Comparison of ENCODE assay signal across 8 mouse cellular contexts in genomic region chr3:54672557-54673529, GRCm38 (mm10). TPM values are rescaled to one million over a fixed set of nuclear protein-coding genes. Genes with fewer than 3 reads are reported as not detected.
A peak's percentile ranks its signal among the peaks of the same experiment; 100 is the strongest.
DNase-seq lines count a peak whose midpoint lies in the region; ATAC-seq and TF ChIP-seq lines count a peak whose summit lies in the region.

No protein-coding gene starts in this region.

- H3K4me1 ChIP-seq in forebrain, embryonic 14.5 days (ENCODE audit: control insufficient read depth, insufficient read depth, low read length) = no peaks in the 10 kb centered on the region
- H3K4me1 ChIP-seq in forebrain, embryonic 11.5 days (replicated peaks; ENCODE audit: control insufficient read depth, insufficient read depth, low read length) = no peaks in the 10 kb centered on the region
- no peaks in the 10 kb centered on the region for H3K4me1 ChIP-seq in midbrain, postnatal 0 days (ENCODE audit: insufficient read depth, low read length)

- ATAC-seq in forebrain, embryonic 14.5 days = peak; percentile 62; the same call in 1 of the 2 replicates
- no peak for ATAC-seq in forebrain, embryonic 11.5 days (replicated peaks; ENCODE audit: low FRiP score)
- ATAC-seq in midbrain, postnatal 0 days (ENCODE audit: low FRiP score) = no peak

- H3K4me2 ChIP-seq in forebrain, embryonic 14.5 days (ENCODE audit: low read length) = no peak overlapping the region
- H3K4me2 ChIP-seq in forebrain, embryonic 11.5 days (ENCODE audit: low read depth, low read length, severe bottlenecking) = no peak overlapping the region
- no peak overlapping the region for H3K4me2 ChIP-seq in midbrain, postnatal 0 days (ENCODE audit: low read depth, low read length, poor library complexity, severe bottlenecking)

- H3K9me3 ChIP-seq in forebrain, embryonic 14.5 days (replicated peaks; ENCODE audit: control insufficient read depth, low read length) = no peaks in the 10 kb centered on the region
- H3K9me3 ChIP-seq in forebrain, embryonic 11.5 days (ENCODE audit: control insufficient read depth, low read length) = no peaks in the 10 kb centered on the region
- no peaks in the 10 kb centered on the region for H3K9me3 ChIP-seq in midbrain, postnatal 0 days (ENCODE audit: low read length)

- intact Hi-C loops in heart, postnatal 10 days (cut with DNase I) = loop anchor here (1.0 kb wide), 2 partner anchors 316 to 321 kb away; no protein-coding TSS in a partner anchor

- H3K36me3 ChIP-seq in forebrain, embryonic 14.5 days (ENCODE audit: control insufficient read depth, insufficient read depth, low read length) = no peaks in the 10 kb centered on the region
- H3K36me3 ChIP-seq in forebrain, embryonic 11.5 days (ENCODE audit: control insufficient read depth, insufficient read depth, low read length) = no peaks in the 10 kb centered on the region
- no peaks in the 10 kb centered on the region for H3K36me3 ChIP-seq in midbrain, postnatal 0 days (ENCODE audit: insufficient read depth, low read length)

- no peak overlapping the region for H3K27ac ChIP-seq in forebrain, embryonic 14.5 days (ENCODE audit: low read depth, low read length)
- H3K27ac ChIP-seq in forebrain, embryonic 11.5 days (ENCODE audit: low read depth, low read length) = no peak overlapping the region
- no peak overlapping the region for H3K27ac ChIP-seq in midbrain, postnatal 0 days (ENCODE audit: low read depth, low read length)

- peak; percentile 90 for TF ChIP-seq CTCF in midbrain, postnatal 0 days (IDR thresholded peaks at IDR 0.05)

- H3K4me3 ChIP-seq in forebrain, embryonic 14.5 days (ENCODE audit: low read depth, low read length) = no peak overlapping the region
- H3K4me3 ChIP-seq in forebrain, embryonic 11.5 days (ENCODE audit: low read depth, low read length) = no peak overlapping the region
- no peak overlapping the region for H3K4me3 ChIP-seq in midbrain, postnatal 0 days (ENCODE audit: low read depth, low read length)

- DNase-seq in forebrain, embryonic 14.5 days (ENCODE audit: low spot score) = peak; percentile 86
- no peak for DNase-seq in forebrain, embryonic 11.5 days (ENCODE audit: low spot score)
- DNase-seq in urinary bladder, postnatal 14 days (ENCODE audit: low spot score) = peak; percentile 46
- no peak for DNase-seq in urinary bladder, adult 2 months (ENCODE audit: low spot score)
- peak; percentile 70 to 76 for DNase-seq in heart, postnatal 10 days
- DNase-seq in layer of hippocampus, postnatal 25 days (ENCODE audit: extremely low spot score in 1 of 2, low spot score in 1 of 2) = peak; percentile 29 to 42
- DNase-seq in midbrain, postnatal 0 days (ENCODE audit: low spot score) = peak; percentile 82
- DNase-seq in spleen, adult 12 weeks (ENCODE audit: low spot score) = no peak

- 38% methylated on average over 13 of the region's 13 CpGs for WGBS in forebrain, embryonic 14.5 days
- WGBS in forebrain, embryonic 11.5 days = 58% methylated on average over 13 of the region's 13 CpGs
- WGBS in midbrain, postnatal 0 days = 51% methylated on average over 13 of the region's 13 CpGs

- H3K27me3 ChIP-seq in forebrain, embryonic 14.5 days (replicated peaks; ENCODE audit: control insufficient read depth, insufficient read depth, low read length) = no peaks in the 10 kb centered on the region
- H3K27me3 ChIP-seq in forebrain, embryonic 11.5 days (ENCODE audit: control insufficient read depth, insufficient read depth, low read length) = no peaks in the 10 kb centered on the region
- H3K27me3 ChIP-seq in midbrain, postnatal 0 days (ENCODE audit: insufficient read depth, low read length) = no peaks in the 10 kb centered on the region

- no peak overlapping the region for H3K9ac ChIP-seq in forebrain, embryonic 14.5 days (ENCODE audit: low read length)
- no peak overlapping the region for H3K9ac ChIP-seq in forebrain, embryonic 11.5 days (ENCODE audit: low read length)
- no peak overlapping the region for H3K9ac ChIP-seq in midbrain, postnatal 0 days (replicated peaks; ENCODE audit: low read length, poor library complexity, severe bottlenecking)

RNA-seq across cellular contexts. Expression of gene Supt20, which starts 19.8 kb away (rescaled TPM):
- 74.2 and 87.7 TPM in 2 replicates for polyA plus RNA-seq in forebrain, embryonic 14.5 days (2014; fragmentation: Nextera tagmentation; extraction: Ambion mirVana)
- polyA plus RNA-seq in forebrain, embryonic 11.5 days (2014; fragmentation: Nextera tagmentation; extraction: Ambion mirVana) = 123 and 129 TPM in 2 replicates
- 66.8 and 68.4 TPM in 2 replicates for polyA plus RNA-seq in urinary bladder, adult 2 months (2012; rRNA removed)
- total RNA-seq in heart, postnatal 10 days (2021) = 10 to 100 TPM; 35.1 to 41.8 TPM
- total RNA-seq in layer of hippocampus, postnatal 25 days (2021) = 10 to 100 TPM; 34.9 to 49.6 TPM
- 34.7 and 44.6 TPM in 2 replicates for total RNA-seq in midbrain, postnatal 0 days (2014; rRNA removed)
- 57.2 and 60.8 TPM in 2 replicates for polyA plus RNA-seq in midbrain, postnatal 0 days (2015; fragmentation: Nextera tagmentation; extraction: Ambion mirVana)

RNA-seq across cellular contexts. Expression of gene Gm21958, which starts 41.3 kb away (rescaled TPM):
- polyA plus RNA-seq in forebrain, embryonic 14.5 days (2014; fragmentation: Nextera tagmentation; extraction: Ambion mirVana) = 1.1 TPM in 1 of 2 replicates, not detected in the other
- polyA plus RNA-seq in forebrain, embryonic 11.5 days (2014; fragmentation: Nextera tagmentation; extraction: Ambion mirVana) = 1.0 and 1.8 TPM in 2 replicates
- polyA plus RNA-seq in urinary bladder, adult 2 months (2012; rRNA removed) = not detected in 2 replicates
- not detected for total RNA-seq in heart, postnatal 10 days (2021)
- not detected for total RNA-seq in layer of hippocampus, postnatal 25 days (2021)
- not detected in 2 replicates for total RNA-seq in midbrain, postnatal 0 days (2014; rRNA removed)
- polyA plus RNA-seq in midbrain, postnatal 0 days (2015; fragmentation: Nextera tagmentation; extraction: Ambion mirVana) = 0.87 TPM in 1 of 2 replicates, not detected in the other

Comparison
In these comparisons a context has a peak if more than half of its experiments do, and no peak if none do; other contexts are left out.
1. DNase-seq: peak in forebrain, embryonic 14.5 days (single experiment), urinary bladder, postnatal 14 days (single experiment), heart, postnatal 10 days (2 of 2), layer of hippocampus, postnatal 25 days (2 of 2) and midbrain, postnatal 0 days (single experiment); none in forebrain, embryonic 11.5 days (single experiment), urinary bladder, adult 2 months (single experiment) and spleen, adult 12 weeks (single experiment).